Mouse (Mus musculus): ENCODE results near the gene Adamts9. TPM values are rescaled to one million over a fixed set of nuclear protein-coding genes. Genes with fewer than 3 reads are reported as not detected.

Adamts9 gene
- polyA plus RNA-seq, 1 experiment = 2.0 TPM

DNA sequence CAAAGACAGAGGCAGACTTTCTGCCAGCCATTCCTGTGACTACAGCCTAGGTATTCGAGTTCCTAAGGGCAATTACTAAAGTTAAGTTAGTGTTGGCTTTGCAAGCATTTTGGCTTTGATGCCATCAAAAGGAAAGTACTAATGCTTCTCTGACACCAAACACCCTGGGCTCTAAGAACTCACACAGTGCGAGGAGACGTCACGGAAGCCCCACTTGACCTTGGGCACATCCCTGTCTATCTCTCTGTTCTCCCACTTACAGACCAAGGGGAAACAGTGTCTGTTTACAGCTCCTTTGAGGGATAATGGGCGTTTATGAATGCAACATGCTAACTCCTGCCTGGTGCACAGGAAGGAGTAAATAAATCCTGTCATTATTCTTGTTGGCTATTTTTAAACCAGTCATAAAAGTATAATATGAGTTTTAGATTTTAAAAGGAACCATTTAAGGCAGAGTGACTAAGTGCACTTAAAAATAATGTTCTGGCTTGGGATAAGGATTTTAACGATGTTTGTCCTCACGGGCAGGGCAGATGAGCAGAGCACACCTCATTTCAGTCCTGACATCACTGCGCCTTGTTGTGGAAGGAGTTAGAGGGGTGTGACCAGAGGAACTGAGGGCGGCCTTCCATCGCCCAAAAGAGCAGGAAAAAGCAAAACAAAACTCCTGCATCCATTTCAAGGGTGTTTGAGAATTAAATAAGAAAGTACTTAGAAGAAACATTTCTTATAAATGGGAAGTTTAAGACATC is 22.2 kb downstream of the Adamts9 start:
- H3K27me3 ChIP-seq (ENCODE audit: control insufficient read depth, insufficient read depth, low read length) = no peaks in the 10 kb centered on the region
- no peaks in the 10 kb centered on the region for H3K4me1 ChIP-seq (ENCODE audit: control insufficient read depth, insufficient read depth, low read length)
- TF ChIP-seq CTCF (IDR thresholded peaks at IDR 0.05; ENCODE audit: borderline replicate concordance, insufficient read depth, low read depth, low read length) = no peak
- TF ChIP-seq POLR2A (IDR thresholded peaks at IDR 0.05; ENCODE audit: borderline replicate concordance, insufficient read depth, low read length) = no peak
- no peak for DNase-seq
- 75% methylated on average over 10 of the region's 10 CpGs for WGBS
- no peak overlapping the region for H3K27ac ChIP-seq (ENCODE audit: insufficient read depth, low read length)
- H3K4me3 ChIP-seq (replicated peaks; ENCODE audit: insufficient read depth, low read depth, low read length) = no peak overlapping the region

DNA sequence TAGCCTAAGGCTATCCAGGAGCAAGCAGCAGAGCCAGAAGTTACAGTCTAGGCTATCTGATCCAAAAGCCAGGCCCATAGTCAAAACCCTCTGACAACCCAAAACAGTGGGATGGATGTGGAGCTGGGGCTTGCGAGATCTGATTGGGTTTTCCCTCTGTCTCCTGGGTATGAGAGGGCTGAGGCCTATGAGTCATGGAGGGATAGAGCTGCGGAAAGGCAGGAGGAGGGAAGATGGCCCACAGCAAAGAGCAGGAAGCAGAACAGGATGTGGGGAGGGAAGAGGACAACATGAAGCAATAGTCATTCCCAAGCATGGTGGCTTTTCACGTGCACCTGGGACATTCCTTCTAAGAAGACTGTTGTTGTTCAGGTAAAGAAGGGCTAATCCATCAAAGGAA is 32.7 kb downstream of the Adamts9 start:
- H3K4me1 ChIP-seq (ENCODE audit: control insufficient read depth, insufficient read depth, low read length) = no peaks in the 10 kb centered on the region; the same call in 1 of the 2 replicates
- WGBS = 94% methylated on average over 3 of the region's 3 CpGs
- H3K27ac ChIP-seq (ENCODE audit: insufficient read depth, low read length) = no peak overlapping the region
- DNase-seq = no peak
- no peaks in the 10 kb centered on the region for H3K27me3 ChIP-seq (ENCODE audit: control insufficient read depth, insufficient read depth, low read length)
- no peak for TF ChIP-seq POLR2A (IDR thresholded peaks at IDR 0.05; ENCODE audit: borderline replicate concordance, insufficient read depth, low read length)
- no peak for TF ChIP-seq CTCF (IDR thresholded peaks at IDR 0.05; ENCODE audit: borderline replicate concordance, insufficient read depth, low read depth, low read length)
- H3K4me3 ChIP-seq (replicated peaks; ENCODE audit: insufficient read depth, low read depth, low read length) = no peak overlapping the region

DNA sequence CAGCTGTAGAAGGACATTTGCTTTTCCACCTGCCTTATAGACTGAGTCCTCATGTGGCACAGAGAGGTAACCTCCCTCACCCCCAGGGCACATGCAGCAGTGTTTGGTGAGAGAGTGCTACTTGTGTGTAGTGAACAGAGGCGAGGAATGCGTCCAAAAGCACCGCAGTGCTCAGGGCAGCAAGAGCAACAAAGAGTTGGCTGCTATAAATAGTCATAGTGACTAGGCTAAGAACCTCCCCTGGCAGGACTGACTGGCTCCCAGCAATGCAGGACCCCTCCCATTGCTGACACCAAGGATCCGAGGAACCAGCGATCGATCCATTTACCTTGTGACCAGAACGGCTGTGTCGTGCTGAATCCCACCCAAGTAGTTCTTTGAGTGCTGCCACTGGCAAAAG is 33.9 kb downstream of the Adamts9 start:
- Histone ChIP-seq H3K27me3 (ENCODE audit: control insufficient read depth, insufficient read depth, low read length) (no peaks in the 10 kb centered on the region), H3K4me1 (ENCODE audit: control insufficient read depth, insufficient read depth, low read length) (no peaks in the 10 kb centered on the region; the same call in 1 of the 2 replicates), H3K4me3 (replicated peaks; ENCODE audit: insufficient read depth, low read depth, low read length) (no peak overlapping the region), H3K27ac (ENCODE audit: insufficient read depth, low read length) (no peak overlapping the region)
- no peak for DNase-seq
- TF ChIP-seq CTCF (IDR thresholded peaks at IDR 0.05; ENCODE audit: borderline replicate concordance, insufficient read depth, low read depth, low read length) (no peak), POLR2A (IDR thresholded peaks at IDR 0.05; ENCODE audit: borderline replicate concordance, insufficient read depth, low read length) (no peak)
- 57% methylated on average over 8 of the region's 8 CpGs for WGBS

DNA sequence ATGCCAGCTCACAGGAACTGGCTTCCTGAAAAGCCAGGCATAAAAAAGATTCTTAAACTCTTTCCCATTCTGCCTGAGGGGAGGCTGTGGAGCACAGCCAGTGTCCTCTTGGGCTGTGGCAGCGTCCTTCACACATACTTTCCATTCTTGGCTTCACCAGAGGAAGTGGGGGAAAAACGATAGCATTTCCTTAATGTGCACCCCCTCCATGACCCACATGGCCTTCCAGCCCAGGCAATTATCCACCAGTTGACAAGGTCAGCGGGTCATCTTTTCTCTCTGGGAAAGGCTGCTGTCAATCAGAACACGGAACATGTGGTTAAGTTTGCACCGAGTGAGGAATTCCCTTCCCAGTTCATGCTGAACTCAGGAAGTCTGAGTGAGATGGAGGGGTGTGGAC is 37.4 kb downstream of the Adamts9 start:
- TF ChIP-seq POLR2A (IDR thresholded peaks at IDR 0.05; ENCODE audit: borderline replicate concordance, insufficient read depth, low read length) (no peak), CTCF (IDR thresholded peaks at IDR 0.05; ENCODE audit: borderline replicate concordance, insufficient read depth, low read depth, low read length) (no peak)
- Histone ChIP-seq H3K4me3 (replicated peaks; ENCODE audit: insufficient read depth, low read depth, low read length) (no peak overlapping the region), H3K4me1 (ENCODE audit: control insufficient read depth, insufficient read depth, low read length) (no peaks in the 10 kb centered on the region; the same call in 1 of the 2 replicates), H3K27ac (ENCODE audit: insufficient read depth, low read length) (no peak overlapping the region), H3K27me3 (ENCODE audit: control insufficient read depth, insufficient read depth, low read length) (no peaks in the 10 kb centered on the region)
- WGBS = 21% methylated on average over 5 of the region's 5 CpGs
- DNase-seq = no peak

DNA sequence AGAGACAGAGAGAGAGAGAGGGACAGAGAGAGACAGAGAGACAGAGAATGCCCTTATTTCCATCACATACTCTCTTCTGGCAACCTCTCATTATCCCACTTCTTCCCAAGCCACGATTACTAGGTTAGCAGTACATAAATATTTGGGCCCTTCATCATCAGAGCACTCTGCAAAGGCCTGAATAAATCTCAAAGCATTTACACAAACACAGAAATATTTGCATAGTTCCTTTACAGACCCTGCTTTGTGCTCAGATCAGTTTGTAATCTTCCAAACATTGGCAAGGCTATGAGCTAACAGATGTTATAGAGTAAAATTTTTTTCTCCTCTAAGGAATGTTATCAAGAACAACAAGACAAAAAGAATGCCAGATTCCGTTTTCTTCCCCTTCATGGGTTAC is 38.8 kb downstream of the Adamts9 start:
- 55% methylated on average over 2 of the region's 2 CpGs for WGBS
- no peak for DNase-seq
- Histone ChIP-seq H3K27ac (ENCODE audit: insufficient read depth, low read length) (no peak overlapping the region), H3K4me3 (replicated peaks; ENCODE audit: insufficient read depth, low read depth, low read length) (no peak overlapping the region), H3K27me3 (ENCODE audit: control insufficient read depth, insufficient read depth, low read length) (no peaks in the 10 kb centered on the region), H3K4me1 (ENCODE audit: control insufficient read depth, insufficient read depth, low read length) (no peaks in the 10 kb centered on the region; the same call in 1 of the 2 replicates)
- TF ChIP-seq POLR2A (IDR thresholded peaks at IDR 0.05; ENCODE audit: borderline replicate concordance, insufficient read depth, low read length) (no peak), CTCF (IDR thresholded peaks at IDR 0.05; ENCODE audit: borderline replicate concordance, insufficient read depth, low read depth, low read length) (no peak)

DNA sequence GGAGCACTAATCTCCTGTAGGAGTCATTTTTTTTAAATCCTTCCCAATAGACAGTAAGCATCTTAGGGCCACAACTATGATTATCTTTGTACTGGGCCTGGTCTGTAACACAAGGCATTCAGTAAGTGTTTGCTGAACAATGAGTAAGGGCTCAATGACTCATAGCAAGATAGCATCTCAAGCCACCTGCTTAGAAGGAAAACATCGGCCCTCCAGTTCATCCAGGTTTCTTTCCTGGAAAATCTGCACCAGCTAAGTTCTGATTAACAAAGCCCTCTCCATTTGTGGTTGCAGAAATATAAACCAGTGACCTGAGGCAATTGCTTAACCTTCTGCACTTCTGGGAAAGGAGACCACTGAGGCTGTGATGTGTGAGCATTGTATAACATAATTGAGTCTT is 39.3 kb downstream of the Adamts9 start:
- no peak overlapping the region for H3K4me3 ChIP-seq (replicated peaks; ENCODE audit: insufficient read depth, low read depth, low read length)
- no peak overlapping the region for H3K27ac ChIP-seq (ENCODE audit: insufficient read depth, low read length)
- WGBS = 91% methylated on average over 1 of the region's 1 CpGs
- no peak for DNase-seq
- TF ChIP-seq POLR2A (IDR thresholded peaks at IDR 0.05; ENCODE audit: borderline replicate concordance, insufficient read depth, low read length) = no peak
- no peak for TF ChIP-seq CTCF (IDR thresholded peaks at IDR 0.05; ENCODE audit: borderline replicate concordance, insufficient read depth, low read depth, low read length)
- no peaks in the 10 kb centered on the region for H3K4me1 ChIP-seq (ENCODE audit: control insufficient read depth, insufficient read depth, low read length)
- no peaks in the 10 kb centered on the region for H3K27me3 ChIP-seq (ENCODE audit: control insufficient read depth, insufficient read depth, low read length)

DNA sequence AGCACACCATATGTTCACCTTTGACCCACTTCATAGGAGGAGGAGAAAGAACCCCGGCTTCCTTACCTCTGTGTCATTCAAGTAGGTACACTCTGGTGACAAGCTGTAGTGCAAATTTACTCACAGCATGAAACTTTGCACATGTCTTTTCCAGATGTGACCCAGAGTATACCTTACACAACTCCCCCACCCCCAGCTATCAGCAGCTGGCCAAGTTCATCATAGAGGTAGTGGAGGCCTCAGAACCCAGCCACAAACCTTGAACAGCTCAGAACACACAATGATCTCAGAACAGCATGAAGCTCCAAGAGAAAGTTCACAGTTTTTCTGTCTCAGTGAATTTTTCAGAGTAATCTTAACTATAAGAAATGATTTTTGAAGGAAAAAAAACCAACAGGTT is 51.8 kb downstream of the Adamts9 start:
- WGBS = 64% methylated on average over 1 of the region's 1 CpGs

More for the DNA sequence above, 51.8 kb downstream of the Adamts9 start:
- TF ChIP-seq CTCF (IDR thresholded peaks at IDR 0.05; ENCODE audit: borderline replicate concordance, insufficient read depth, low read depth, low read length) (no peak), POLR2A (IDR thresholded peaks at IDR 0.05; ENCODE audit: borderline replicate concordance, insufficient read depth, low read length) (no peak)
- Histone ChIP-seq H3K4me3 (replicated peaks; ENCODE audit: insufficient read depth, low read depth, low read length) (no peak overlapping the region), H3K27me3 (ENCODE audit: control insufficient read depth, insufficient read depth, low read length) (no peaks in the 10 kb centered on the region), H3K27ac (ENCODE audit: insufficient read depth, low read length) (no peak overlapping the region), H3K4me1 (ENCODE audit: control insufficient read depth, insufficient read depth, low read length) (no peaks in the 10 kb centered on the region)
- no peak for DNase-seq

All from cerebellum, adult 2 months (tissue).